Mouse (Mus musculus): ENCODE data around the gene Coa5.

Coa5 gene

DNA sequence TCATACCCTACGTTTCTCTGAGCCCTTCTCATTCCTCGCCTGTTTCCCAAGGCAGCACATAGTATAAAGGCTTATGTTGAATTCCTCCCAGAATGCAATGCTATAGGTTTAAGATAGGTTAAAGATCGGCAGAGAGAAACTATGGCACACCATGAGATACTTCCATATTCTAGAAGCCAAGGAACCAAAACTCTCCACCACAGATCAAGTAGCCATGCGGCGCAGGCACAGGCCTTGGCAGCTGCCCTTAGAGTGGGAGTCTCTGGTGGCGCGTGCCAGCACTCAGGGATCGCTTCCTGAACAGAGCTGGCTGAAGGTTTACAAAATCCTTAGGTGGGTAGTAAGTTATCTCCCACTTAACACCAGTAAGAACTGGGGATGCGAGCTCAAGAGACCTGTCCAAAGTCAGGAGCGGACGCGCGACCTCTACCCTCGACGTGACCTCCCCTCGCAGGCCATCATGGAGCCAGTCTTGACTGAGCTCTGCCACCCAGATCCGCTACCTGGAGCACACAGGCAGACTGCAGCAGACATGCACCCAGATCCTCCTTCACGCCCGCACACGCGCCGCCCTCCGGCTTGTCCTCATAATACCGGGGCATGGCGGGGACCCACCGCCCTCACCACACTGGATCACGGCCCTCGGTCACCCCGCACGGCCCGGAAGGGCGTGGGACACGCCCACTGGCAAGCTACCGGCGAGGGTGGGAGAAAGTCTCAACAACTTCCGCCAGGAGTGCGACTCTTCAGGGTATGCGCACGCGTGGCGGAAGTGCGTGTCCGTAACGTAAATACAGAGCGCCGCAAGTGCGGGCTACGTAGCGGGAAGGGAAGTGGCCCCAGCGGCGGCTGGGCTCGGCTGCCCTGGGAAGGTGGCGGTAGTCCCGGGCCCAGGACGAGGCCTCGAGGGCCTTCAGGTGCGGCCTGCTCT is at the start of gene Coa5, which contains the start of gene Unc50:
TSS of gene Coa5 (minus strand) at position 738 of the 931 bp plus-strand sequence.
TSS of gene Unc50 (plus strand) at position 774 of the 931 bp plus-strand sequence.
- DNase-seq (ENCODE audit: low read depth, low spot score): peak; percentile 99

DNA sequence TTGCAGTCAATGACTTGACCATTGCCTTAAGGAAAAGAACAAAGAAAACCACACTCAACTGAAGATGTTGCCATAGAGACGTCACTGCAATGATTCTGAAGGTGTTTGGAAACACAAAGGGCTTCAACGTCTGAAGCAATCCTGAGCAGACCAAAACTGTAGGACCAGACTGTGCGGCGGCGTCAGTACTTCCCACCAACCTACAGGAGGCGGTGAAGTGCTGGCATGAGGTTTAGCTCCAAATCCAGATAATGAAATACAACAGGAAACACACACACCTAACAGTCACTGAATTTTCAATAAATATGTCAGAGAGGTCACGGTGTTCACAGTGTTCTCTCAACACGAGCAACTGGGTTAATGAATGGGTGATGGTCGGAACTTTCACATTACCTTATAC is 49.2 kb upstream of the Coa5 start:
- DNase-seq (ENCODE audit: low read depth, low spot score): peak; percentile 46

- no peak for DNase-seq (ENCODE audit: low read depth, low spot score)
These were observed 48.5 kb upstream of the Coa5 start for GRCm38 (mm10) chr1:37478416-37478815.

DNA sequence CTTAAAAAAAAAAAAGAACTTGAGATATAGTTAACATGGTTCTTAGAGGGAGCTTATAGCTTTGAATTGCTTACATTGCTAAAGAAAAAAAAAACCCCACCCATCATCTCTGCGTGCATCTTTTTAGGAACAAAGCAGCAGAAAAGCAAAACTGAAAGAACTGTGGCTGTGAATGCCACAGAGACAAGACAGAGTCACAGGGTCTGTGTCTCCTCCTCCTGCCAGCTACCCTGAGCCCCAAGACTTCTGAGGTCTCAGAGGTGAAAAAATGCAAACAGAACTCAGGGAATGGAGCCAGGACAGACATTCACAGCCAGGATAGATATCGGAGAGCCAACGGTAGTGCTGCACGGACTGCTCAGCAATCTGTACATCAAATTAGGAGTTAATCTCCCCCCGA is 48.0 kb upstream of the Coa5 start:
- DNase-seq (ENCODE audit: low read depth, low spot score): no peak

DNA sequence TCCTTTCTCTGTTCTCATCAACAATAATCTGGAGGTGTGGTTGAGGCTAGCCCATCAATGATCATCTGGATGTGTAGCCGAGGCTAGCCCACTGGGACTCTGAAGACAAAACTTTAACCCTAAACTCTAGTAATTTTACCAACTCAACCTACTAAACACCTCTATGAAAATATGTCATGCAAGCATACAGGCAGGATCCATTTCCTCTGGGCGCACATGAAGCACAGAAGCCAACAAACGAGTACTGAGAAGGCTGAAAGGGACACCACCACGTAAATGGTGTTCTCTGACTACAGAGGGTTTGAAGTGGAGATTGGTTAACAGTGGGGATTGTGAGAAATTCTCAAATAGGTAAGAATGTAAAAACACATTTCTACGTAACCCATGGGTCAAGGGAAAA is 47.3 kb upstream of the Coa5 start:
- DNase-seq (ENCODE audit: low read depth, low spot score): no peak

- no peak for DNase-seq (ENCODE audit: low read depth, low spot score)
These were observed 45.4 kb upstream of the Coa5 start for GRCm38 (mm10) chr1:37475312-37475711.

- no peak for DNase-seq (ENCODE audit: low read depth, low spot score)
These were observed 44.8 kb upstream of the Coa5 start for GRCm38 (mm10) chr1:37474634-37475190.

- DNase-seq (ENCODE audit: low read depth, low spot score): no peak
These were observed 44.1 kb upstream of the Coa5 start for GRCm38 (mm10) chr1:37474046-37474445.

DNA sequence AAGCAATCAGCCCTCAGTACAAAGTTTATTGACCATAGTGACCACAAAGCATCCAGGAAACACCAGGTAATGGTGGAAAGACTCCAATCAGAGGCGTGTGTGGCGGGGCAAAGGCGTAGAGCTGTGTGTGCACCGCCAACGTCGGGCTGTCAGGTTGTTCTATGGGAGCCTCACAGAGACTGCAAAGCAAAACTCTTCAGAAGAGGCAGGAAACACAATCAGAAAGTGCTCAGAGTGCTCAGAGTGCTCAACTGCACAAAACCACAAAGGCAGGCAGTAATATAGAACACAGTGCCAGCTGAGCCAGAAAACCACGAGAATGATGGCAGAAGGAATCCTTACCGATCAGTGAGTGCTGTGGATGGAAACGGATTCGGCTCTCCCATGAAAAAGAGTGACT is 43.3 kb upstream of the Coa5 start:
- no peak for DNase-seq (ENCODE audit: low read depth, low spot score)

DNA sequence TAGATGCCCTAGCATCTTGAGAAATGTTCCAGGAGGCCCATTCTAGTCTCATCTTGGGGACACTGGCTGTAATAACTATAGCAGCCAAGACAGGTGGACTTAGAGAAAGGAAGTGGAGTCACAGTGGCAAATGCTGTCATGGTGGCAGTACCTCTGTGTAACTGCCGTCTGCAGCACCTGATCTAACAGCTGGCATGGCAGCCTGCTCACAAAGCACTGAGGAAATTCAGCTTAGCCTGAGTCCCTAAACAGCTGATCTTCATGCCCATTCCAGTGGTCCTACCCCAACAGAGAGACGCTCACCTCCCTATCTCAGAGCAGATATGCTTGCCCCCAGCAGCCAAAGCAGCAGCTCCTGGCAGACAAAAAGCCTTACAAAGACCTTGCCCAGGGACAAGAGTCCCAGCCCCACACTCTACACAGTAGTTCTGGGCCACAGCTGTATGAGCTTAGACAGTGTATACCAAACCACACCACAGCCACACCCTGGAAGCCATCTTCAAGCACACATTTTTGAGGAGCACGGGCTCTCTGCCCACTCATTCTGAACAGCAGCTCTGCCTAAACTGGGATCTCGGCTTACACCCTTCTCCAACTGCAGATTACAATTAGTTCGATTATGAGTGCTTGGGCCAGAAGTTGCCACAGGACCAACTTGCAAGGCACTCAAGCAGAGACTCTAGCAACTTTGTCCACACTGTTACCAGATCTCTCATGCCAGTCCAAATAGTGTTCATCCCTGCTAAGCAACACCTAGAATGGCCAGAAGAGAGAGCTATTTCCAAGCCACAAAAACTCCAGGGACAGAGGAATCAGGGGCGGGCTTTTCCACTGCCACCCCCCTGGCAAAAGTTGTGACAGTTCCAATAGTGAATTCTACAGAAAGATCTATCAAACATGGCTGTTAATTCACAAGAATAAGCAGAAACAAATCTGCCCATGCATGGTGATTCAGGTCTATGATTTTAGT is 41.6 kb upstream of the Coa5 start:
- peak; percentile 35 for DNase-seq (ENCODE audit: low read depth, low spot score)

DNA sequence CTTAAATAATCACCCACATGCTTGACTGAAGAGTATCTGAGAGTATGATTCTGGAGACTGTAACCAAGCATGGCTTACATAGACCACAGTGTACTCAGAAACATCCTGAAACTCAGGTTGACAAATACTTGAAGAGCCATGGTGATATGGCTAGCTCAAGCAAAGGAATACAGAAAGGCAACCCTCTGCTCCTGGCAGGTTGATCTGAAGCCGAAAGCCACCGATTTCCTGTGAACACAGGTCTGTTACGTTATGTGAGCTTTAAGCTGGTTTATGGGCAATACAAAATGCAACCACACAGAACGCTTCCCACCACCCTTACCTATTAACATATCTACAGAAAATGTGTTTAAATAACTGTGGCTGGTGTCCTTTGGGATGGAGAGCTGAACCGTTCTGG is 39.1 kb upstream of the Coa5 start:
- DNase-seq (ENCODE audit: low read depth, low spot score): no peak

GRCm38 (mm10) chr1:37467806-37468205 is 37.9 kb upstream of the Coa5 start:
- peak; percentile 26 for DNase-seq (ENCODE audit: low read depth, low spot score)

- no peak for DNase-seq (ENCODE audit: low read depth, low spot score)
These were observed 36.6 kb upstream of the Coa5 start for GRCm38 (mm10) chr1:37466322-37466995.

GRCm38 (mm10) chr1:37464878-37465452 is 35.1 kb upstream of the Coa5 start:
- DNase-seq (ENCODE audit: low read depth, low spot score): no peak

DNA sequence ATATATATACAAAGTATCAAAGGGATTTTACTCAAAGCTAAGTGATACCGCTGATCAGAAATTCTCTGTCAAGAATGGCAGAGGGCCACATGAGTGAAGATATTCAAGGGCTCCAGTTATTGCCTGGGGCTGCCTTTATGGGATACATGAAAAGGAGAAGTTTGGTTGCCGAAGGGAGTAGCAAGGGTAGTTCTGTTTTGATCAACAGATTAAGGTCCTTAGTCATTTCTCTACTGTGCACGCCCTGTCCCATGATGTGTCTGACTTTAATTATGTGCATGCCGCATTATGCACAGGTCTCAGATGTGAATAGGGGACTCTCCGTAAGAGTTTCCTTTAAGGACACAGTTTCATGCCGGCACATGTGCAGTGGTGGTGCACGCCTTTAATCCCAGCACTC is 27.6 kb upstream of the Coa5 start:
- DNase-seq (ENCODE audit: low read depth, low spot score): no peak

DNA sequence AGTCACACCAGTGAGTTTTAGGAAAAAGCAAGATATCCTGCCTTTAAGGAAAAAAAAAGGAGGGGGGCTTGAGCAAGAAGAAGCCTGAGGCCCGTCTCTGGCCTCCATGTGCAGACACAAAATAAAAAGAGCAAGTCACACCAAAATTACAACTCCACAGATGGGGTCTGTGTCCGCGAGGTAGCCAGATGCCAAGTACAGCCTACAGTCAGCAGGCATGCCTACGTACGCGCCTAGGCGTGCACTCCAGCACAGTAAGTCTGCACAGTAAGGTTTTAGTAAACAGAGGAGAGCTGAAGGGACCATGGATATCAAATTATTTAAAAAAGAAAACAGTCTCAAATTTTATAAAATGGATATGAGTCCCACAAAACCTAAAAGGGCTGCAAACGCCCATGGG is 21.4 kb upstream of the Coa5 start:
- peak; percentile 45 for DNase-seq (ENCODE audit: low read depth, low spot score)

DNA sequence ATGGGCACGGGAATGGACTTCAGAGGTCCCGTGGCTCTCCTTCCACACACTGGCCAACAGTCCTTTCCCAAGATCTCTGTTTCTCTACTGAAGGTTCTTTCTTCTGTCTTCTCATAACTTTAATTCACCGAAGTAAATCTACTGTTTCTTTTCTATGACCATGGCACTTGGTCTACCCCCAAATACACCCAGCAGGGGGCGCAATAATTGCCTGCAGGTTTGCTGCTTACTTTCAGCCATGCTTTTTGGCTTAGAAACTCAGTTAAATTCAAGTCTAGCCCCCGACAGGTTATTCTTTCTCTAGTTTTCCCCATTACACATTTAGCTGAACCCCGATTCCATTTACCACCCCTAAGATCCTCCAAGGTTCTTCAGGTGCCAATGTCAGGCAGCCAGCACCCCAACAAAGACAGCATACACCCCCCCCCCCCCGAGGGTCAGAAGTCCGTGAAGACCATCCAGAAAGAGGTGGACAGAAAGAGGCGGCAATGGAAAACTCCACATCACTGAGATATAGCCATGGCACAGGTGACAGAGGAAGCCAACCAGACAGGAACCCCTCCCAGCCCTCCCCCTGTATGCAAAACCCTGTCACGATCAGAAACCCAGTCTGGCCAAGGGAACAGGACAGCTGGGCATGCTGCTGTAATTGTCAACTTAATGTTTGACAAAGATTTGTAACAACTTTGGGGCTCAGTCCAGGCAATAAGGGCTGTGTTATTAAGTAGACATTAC is 18.6 kb upstream of the Coa5 start:
- DNase-seq (ENCODE audit: low read depth, low spot score): peak; percentile 60

DNA sequence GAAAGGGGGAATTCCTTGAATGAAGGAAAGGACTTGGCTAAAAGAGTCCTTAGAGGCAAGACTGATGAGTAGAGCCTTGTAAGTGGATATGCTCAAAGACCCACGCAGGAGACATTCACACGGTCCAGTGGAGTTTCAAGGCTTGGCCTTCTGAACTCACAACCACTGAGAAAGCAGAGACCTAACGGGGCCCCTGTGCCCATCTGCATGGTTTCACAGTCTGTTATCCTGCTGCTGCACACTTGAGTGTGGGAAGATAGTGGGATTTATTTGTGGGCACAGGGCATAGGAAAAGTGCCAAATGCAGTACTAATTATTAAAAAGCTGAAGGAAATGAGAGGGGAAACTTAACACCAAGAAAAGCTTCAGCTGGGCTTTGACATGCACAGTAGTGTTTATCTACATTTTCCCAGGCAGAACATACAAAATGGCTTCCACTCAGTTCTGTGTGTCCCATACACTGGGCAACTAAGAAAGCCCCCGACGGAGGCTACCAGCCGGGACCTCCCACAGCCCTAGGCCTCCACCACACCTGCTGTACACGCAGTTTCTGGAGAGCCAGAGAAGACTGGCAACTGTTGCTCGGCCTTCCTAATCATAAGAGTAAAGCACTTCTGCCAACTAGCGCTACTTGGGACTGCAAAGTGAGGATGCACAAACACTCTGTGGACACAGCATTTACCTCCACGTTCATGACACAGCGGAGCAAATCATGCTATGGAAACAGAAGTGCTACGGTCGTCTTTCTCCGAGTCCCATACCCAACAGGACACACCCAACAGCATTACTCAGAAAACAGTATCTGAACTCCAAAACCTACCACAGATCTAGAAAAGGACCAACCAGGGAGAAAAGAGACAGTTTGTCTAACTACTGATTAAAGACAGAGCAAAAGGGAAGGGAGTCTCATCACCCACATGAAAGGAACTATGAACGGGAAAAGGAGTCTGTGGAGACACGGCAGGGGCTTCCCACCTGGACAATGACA is 13.2 kb upstream of the Coa5 start:
- DNase-seq (ENCODE audit: low read depth, low spot score): no peak

GRCm38 (mm10) chr1:37436419-37436818 is 6.5 kb upstream of the Coa5 start:
- no peak for DNase-seq (ENCODE audit: low read depth, low spot score)
